Mouse (Mus musculus) thymus, adult 2 months (tissue): ENCODE data around the gene Dcaf17.

Experiments
- CTCF ChIP-seq: fragments of 200-500 bp; IDR thresholded peaks from 2 replicates; pipeline ENCODE4 v1.5.1; 2012; ENCODE audit warnings: mild to moderate bottlenecking, control low read depth, low read length, moderate library complexity, borderline replicate concordance; ENCODE audit not compliant: control insufficient read depth, poor library complexity, insufficient read depth; ENCODE audit errors: extremely low read depth
- POLR2A ChIP-seq: fragments of 200-500 bp; IDR thresholded peaks from 2 replicates; pipeline ENCODE4 v1.6.1; 2012; ENCODE audit warnings: mild to moderate bottlenecking, low read length, control low read depth, moderate library complexity; ENCODE audit not compliant: control insufficient read depth, poor library complexity, insufficient read depth; ENCODE audit errors: extremely low read depth

- TF ChIP-seq POLR2A: no peak
- TF ChIP-seq CTCF: no peak
These were observed 52.1 kb downstream of the Dcaf17 start for GRCm38 (mm10) chr2:71107225-71107624.
